Mouse (Mus musculus): ENCODE data around the gene Txn2. TPM values are rescaled to one million over a fixed set of nuclear protein-coding genes. Genes with fewer than 3 reads are reported as not detected.

Txn2 gene
- polyA plus RNA-seq (2015; fragmentation: Nextera tagmentation; extraction: Ambion mirVana): 214 and 410 TPM in 2 replicates

DNA sequence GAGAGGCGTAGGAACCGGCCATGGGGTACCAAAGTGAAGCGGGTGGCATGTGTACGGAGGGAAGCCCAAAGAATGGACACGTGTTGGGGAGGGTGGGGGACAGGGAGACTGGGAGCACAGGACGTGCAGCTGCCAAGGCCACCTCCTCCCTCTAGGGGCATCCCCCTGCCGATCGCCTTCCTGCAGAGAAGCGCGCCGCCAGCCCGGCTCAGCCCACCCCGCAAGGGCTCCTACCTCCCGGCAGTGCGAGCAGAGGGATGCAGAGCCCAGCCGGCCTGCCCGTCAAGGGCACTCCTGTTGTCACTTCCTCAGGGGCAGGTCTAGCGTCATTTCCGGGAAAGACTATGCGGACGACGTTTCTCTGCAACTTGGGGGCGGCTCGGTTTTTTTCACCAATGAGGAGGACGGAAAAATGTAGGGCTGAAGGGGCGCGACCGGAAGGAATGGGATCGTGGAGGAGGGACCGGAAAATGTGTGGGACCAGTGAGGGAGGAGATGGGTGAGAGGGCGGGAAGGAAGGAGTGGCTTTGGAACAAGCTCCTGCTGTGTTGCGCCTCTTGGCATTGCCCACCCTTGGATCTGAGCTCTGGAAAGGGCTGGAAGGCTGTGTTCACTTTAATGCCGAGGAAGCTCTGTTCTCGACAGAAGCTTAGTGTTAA lies at the start of gene Txn2:
TSS of gene Txn2 (minus strand) at position 334 of the 659 bp plus-strand sequence.

DNA sequence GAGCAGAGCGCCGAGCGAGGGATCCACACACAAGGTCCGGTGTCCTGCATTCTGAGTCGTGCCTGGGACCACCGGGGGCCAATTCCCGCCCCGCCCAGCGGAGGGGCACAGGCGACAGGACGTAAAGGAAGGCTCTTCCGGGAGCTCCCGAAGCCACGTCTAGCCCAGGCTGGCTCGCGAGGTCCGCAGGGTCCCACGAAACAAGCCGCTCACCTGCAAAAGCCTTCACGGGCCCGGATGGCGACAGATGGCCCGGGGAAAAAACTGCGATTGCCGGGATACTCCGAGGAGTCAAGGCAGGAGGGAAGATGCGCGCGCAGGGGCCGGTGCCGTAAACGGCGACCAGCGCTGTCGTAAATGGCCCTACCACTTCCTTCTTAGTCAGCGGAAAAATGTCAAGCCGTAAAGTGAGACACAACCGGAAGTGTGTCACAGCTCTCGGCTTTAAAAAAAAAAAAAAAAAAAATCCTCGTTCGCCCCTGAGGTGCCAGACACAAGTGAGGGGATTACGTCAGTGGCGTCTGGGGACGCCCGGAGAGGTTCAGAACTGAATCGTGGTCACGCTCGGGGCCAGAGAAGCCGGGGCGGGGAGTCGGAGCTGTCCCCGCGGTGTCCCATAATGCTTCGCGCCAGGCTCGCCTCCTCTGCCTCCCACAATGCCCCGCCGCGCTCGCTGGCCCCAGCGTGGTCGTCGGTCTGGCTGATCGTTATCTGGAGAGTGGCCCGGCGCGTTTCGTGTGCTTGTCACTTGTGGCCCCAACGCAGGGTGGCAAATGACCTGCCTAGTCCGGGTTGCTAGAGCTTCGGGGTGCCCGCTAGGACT lies 41.9 kb upstream of the Txn2 start, which contains the start of gene Eif3d:
TSS of gene Eif3d (minus strand) at position 344 of the 823 bp plus-strand sequence.

DNA sequence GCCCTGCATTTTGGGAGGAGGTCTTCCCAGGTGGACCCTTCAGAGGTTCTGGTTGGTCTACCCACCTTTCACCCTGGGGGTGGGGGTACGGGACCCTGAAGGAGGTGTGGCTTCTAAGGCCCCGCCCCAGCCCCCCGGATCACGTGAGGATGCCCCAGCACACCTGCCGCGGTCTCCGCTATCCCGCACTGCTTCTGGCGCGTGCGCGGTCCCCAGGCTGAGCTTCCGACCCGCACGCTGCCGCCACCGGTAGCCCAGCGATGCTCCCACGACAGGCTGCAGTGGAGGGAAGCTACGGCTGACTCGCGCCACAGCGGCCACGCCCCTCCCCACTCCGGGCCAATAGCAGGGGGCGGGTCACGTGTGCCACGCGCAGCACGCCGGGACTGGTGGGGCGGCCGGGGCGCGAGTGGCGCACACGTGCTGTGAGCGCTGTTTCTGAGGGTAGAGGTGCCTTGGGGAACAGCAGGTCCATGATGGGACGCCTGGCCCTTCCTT lies 27.6 kb upstream of the Txn2 start, which contains the start of gene Foxred2:
TSS of gene Foxred2 (minus strand) at position 319 of the 498 bp plus-strand sequence.

Other genes starting within 250 kb of the Txn2 start
- gene Apol7e, start 230.1 kb downstream of the Txn2 start, polyA plus RNA-seq (2015; fragmentation: Nextera tagmentation; extraction: Ambion mirVana): 0.06 TPM in 1 of 2 replicates, not detected in the other
- gene Apol9b, start 200.0 kb downstream of the Txn2 start, polyA plus RNA-seq (2015; fragmentation: Nextera tagmentation; extraction: Ambion mirVana): 1.2 and 1.8 TPM in 2 replicates
- 0.86 TPM in 1 of 2 replicates, not detected in the other for gene Apol8, start 172.0 kb downstream of the Txn2 start, polyA plus RNA-seq (2015; fragmentation: Nextera tagmentation; extraction: Ambion mirVana)
- 18.5 and 27.3 TPM in 2 replicates for gene Myh9, start 86.8 kb downstream of the Txn2 start, polyA plus RNA-seq (2015; fragmentation: Nextera tagmentation; extraction: Ambion mirVana)
- gene Foxred2, start 27.7 kb upstream of the Txn2 start, polyA plus RNA-seq (2015; fragmentation: Nextera tagmentation; extraction: Ambion mirVana): 1.9 and 2.0 TPM in 2 replicates
- gene Eif3d, start 41.8 kb upstream of the Txn2 start, polyA plus RNA-seq (2015; fragmentation: Nextera tagmentation; extraction: Ambion mirVana): 96.1 and 143 TPM in 2 replicates
- gene Cacng2, start 191.0 kb upstream of the Txn2 start, polyA plus RNA-seq (2015; fragmentation: Nextera tagmentation; extraction: Ambion mirVana): 0.28 and 1.3 TPM in 2 replicates
- gene Ift27, start 245.1 kb upstream of the Txn2 start, polyA plus RNA-seq (2015; fragmentation: Nextera tagmentation; extraction: Ambion mirVana): 64.8 and 69.7 TPM in 2 replicates

Data from adrenal gland, postnatal 0 days (tissue).